Mouse (Mus musculus): ENCODE data around the gene 2610008E11Rik. TPM values are rescaled to one million over a fixed set of nuclear protein-coding genes. Genes with fewer than 3 reads are reported as not detected.
"Not testable (repeated sequence)": the region's sequence is repeated elsewhere in the genome, so short reads cannot be mapped to it uniquely, and the experiment has no call there.

The 2610008E11Rik gene
- polyA plus RNA-seq, 1 experiment from 2014 or later, result 36.4 TPM

GRCm38 (mm10) chr10:79091731-79092130 lies 5.7 kb downstream of the 2610008E11Rik start:
- DNase-seq (ENCODE audit: low spot score), result no peak
- Histone ChIP-seq H3K9me3 (ENCODE audit: control insufficient read depth, low read length) (no peaks in the 10 kb centered on the region; the same call in 1 of the 2 replicates), H3K4me3 (ENCODE audit: low read depth, low read length) (no peak overlapping the region), H3K4me1 (replicated peaks; ENCODE audit: control insufficient read depth, insufficient read depth, low read length) (no peaks in the 10 kb centered on the region), H3K27me3 (ENCODE audit: control insufficient read depth, insufficient read depth, low read length) (no peaks in the 10 kb centered on the region), H3K4me2 (ENCODE audit: low read depth, low read length, severe bottlenecking) (no peak overlapping the region), H3K9ac (ENCODE audit: low read length) (no peak overlapping the region), H3K36me3 (ENCODE audit: control insufficient read depth, insufficient read depth, low read length) (peaks cover 22% of the 10 kb centered on the region), H3K27ac (ENCODE audit: low read depth, low read length) (no peak overlapping the region)
- no peak for ATAC-seq (replicated peaks; ENCODE audit: low FRiP score)

GRCm38 (mm10) chr10:79089000-79089399 lies 8.4 kb downstream of the 2610008E11Rik start:
- ATAC-seq (replicated peaks; ENCODE audit: low FRiP score) (no peak), DNase-seq (ENCODE audit: low spot score) (no peak)
- Histone ChIP-seq H3K4me1 (replicated peaks; ENCODE audit: control insufficient read depth, insufficient read depth, low read length) (no peaks in the 10 kb centered on the region), H3K4me2 (ENCODE audit: low read depth, low read length, severe bottlenecking) (no peak overlapping the region), H3K27ac (ENCODE audit: low read depth, low read length) (no peak overlapping the region), H3K9me3 (ENCODE audit: control insufficient read depth, low read length) (no peaks in the 10 kb centered on the region; the same call in 1 of the 2 replicates), H3K9ac (ENCODE audit: low read length) (no peak overlapping the region), H3K36me3 (ENCODE audit: control insufficient read depth, insufficient read depth, low read length) (peaks cover 27% of the 10 kb centered on the region), H3K27me3 (ENCODE audit: control insufficient read depth, insufficient read depth, low read length) (no peaks in the 10 kb centered on the region), H3K4me3 (ENCODE audit: low read depth, low read length) (no peak overlapping the region)
- 77% methylated on average over 4 of the region's 4 CpGs for WGBS

DNA sequence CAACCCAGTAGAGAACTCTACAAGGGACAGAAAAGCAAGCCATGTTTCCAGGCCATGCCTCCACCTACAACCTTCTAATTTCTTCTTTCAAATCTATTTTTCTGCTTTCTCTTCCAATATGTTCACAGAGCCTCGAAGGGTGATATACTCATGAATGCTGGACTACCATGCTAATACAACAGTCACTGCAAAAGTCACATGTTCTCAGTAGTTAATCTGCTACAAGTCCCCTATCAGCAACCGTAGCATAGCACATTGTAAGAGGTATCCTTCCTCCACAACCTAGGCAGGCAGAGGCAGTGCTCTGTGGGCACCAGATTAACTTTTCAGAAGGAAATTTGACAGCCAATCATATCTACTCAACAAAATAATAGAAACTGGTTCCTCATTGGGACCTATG lies 10.8 kb downstream of the 2610008E11Rik start:
- H3K4me1 ChIP-seq (replicated peaks; ENCODE audit: control insufficient read depth, insufficient read depth, low read length), result no peaks in the 10 kb centered on the region
- 95% methylated on average over 2 of the region's 2 CpGs for WGBS
- H3K4me2 ChIP-seq (ENCODE audit: low read depth, low read length, severe bottlenecking), result no peak overlapping the region
- ATAC-seq (replicated peaks; ENCODE audit: low FRiP score), result no peak
- peaks cover 24% of the 10 kb centered on the region for H3K36me3 ChIP-seq (ENCODE audit: control insufficient read depth, insufficient read depth, low read length)
- no peak overlapping the region for H3K4me3 ChIP-seq (ENCODE audit: low read depth, low read length)
- no peak overlapping the region for H3K27ac ChIP-seq (ENCODE audit: low read depth, low read length)
- H3K9me3 ChIP-seq (ENCODE audit: control insufficient read depth, low read length), result no peaks in the 10 kb centered on the region; the same call in 1 of the 2 replicates
- no peak overlapping the region for H3K9ac ChIP-seq (ENCODE audit: low read length)
- no peak for DNase-seq (ENCODE audit: low spot score)
- no peaks in the 10 kb centered on the region for H3K27me3 ChIP-seq (ENCODE audit: control insufficient read depth, insufficient read depth, low read length)

DNA sequence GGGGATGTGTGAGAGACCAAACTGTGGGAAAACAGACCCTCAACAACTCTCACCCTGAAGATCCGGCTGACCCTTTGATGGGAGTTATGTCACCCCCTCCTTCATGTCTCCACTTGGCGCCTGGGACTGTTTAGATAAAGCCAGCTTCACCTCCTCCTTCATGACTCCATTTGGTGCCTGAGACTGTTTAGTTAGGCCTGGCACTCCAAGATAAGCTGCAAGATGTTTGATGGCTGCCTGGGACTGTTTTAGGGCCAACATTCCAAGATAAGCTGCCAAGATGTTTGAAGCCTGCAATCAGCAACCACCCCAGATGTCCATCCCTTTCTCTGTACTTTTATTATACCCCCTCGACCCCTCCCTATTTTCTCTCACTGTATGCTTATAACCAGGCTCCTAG lies 40.0 kb downstream of the 2610008E11Rik start:
- H3K27ac ChIP-seq (ENCODE audit: low read depth, low read length); ATAC-seq (replicated peaks; ENCODE audit: low FRiP score); H3K27me3 ChIP-seq (ENCODE audit: control insufficient read depth, insufficient read depth, low read length); H3K9me3 ChIP-seq (ENCODE audit: control insufficient read depth, low read length); H3K36me3 ChIP-seq (ENCODE audit: control insufficient read depth, insufficient read depth, low read length); DNase-seq (ENCODE audit: low spot score); H3K4me2 ChIP-seq (ENCODE audit: low read depth, low read length, severe bottlenecking); H3K9ac ChIP-seq (ENCODE audit: low read length); H3K4me3 ChIP-seq (ENCODE audit: low read depth, low read length); H3K4me1 ChIP-seq (replicated peaks; ENCODE audit: control insufficient read depth, insufficient read depth, low read length): not testable (repeated sequence)
- 87% methylated on average over 3 of the region's 3 CpGs for WGBS

- H3K36me3 ChIP-seq (ENCODE audit: control insufficient read depth, insufficient read depth, low read length); H3K27ac ChIP-seq (ENCODE audit: low read depth, low read length); H3K4me3 ChIP-seq (ENCODE audit: low read depth, low read length); H3K27me3 ChIP-seq (ENCODE audit: control insufficient read depth, insufficient read depth, low read length); H3K9ac ChIP-seq (ENCODE audit: low read length); H3K9me3 ChIP-seq (ENCODE audit: control insufficient read depth, low read length); H3K4me2 ChIP-seq (ENCODE audit: low read depth, low read length, severe bottlenecking); DNase-seq (ENCODE audit: low spot score); H3K4me1 ChIP-seq (replicated peaks; ENCODE audit: control insufficient read depth, insufficient read depth, low read length); ATAC-seq (replicated peaks; ENCODE audit: low FRiP score): not testable (repeated sequence)
- WGBS, result 75% methylated on average over 2 of the region's 2 CpGs
These were observed 54.9 kb downstream of the 2610008E11Rik start for GRCm38 (mm10) chr10:79042457-79042856.

DNA sequence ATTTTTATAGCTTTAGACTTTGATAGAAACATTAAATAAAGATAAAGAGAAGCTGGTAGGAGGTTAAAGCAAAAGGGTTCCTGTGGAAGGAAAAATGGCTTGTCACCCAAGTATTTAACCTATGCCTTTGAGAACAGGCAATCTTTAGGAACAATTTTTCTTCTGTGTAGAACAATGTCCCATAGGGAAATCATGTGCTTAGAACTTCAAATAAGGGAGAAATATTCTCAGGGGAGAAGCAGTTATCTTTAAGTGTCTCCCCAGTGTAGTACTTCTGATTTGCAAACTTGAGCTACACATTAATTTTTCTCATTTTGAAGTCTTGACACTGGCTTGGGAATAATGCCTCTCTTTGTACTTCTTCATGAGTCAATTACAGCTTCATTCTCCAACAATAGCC lies 69.0 kb downstream of the 2610008E11Rik start, which contains the start of gene Olfr57:
TSS of gene Olfr57 (plus strand) at position 301 of the 400 bp plus-strand sequence.
- ATAC-seq (replicated peaks; ENCODE audit: low FRiP score), result no peak
- DNase-seq (ENCODE audit: low spot score), result no peak
- Histone ChIP-seq H3K4me1 (replicated peaks; ENCODE audit: control insufficient read depth, insufficient read depth, low read length) (no peaks in the 10 kb centered on the region), H3K27ac (ENCODE audit: low read depth, low read length) (no peak within 1 kb of the TSS), H3K4me2 (ENCODE audit: low read depth, low read length, severe bottlenecking) (no peak within 1 kb of the TSS), H3K9me3 (ENCODE audit: control insufficient read depth, low read length) (no peaks in the 10 kb centered on the region), H3K27me3 (ENCODE audit: control insufficient read depth, insufficient read depth, low read length) (no peaks in the 10 kb centered on the region), H3K4me3 (ENCODE audit: low read depth, low read length) (no peak within 1 kb of the TSS), H3K9ac (ENCODE audit: low read length) (no peak within 1 kb of the TSS), H3K36me3 (ENCODE audit: control insufficient read depth, insufficient read depth, low read length) (no peaks in the 10 kb centered on the region)

Other genes starting within 250 kb of the 2610008E11Rik start
- gene Olfr1356, start 245.4 kb downstream of the 2610008E11Rik start, polyA plus RNA-seq (2014; fragmentation: Nextera tagmentation; extraction: Ambion mirVana), result not detected in 2 replicates
- not detected in 2 replicates for gene Olfr1355, start 222.1 kb downstream of the 2610008E11Rik start, polyA plus RNA-seq (2014; fragmentation: Nextera tagmentation; extraction: Ambion mirVana)
- not detected in 2 replicates for gene Olfr1354, start 184.4 kb downstream of the 2610008E11Rik start, polyA plus RNA-seq (2014; fragmentation: Nextera tagmentation; extraction: Ambion mirVana)
- not detected in 2 replicates for gene Olfr8, start 147.0 kb downstream of the 2610008E11Rik start, polyA plus RNA-seq (2014; fragmentation: Nextera tagmentation; extraction: Ambion mirVana)
- gene Olfr1353, start 134.3 kb downstream of the 2610008E11Rik start, polyA plus RNA-seq (2014; fragmentation: Nextera tagmentation; extraction: Ambion mirVana), result not detected in 2 replicates
- gene Olfr1352, start 116.5 kb downstream of the 2610008E11Rik start, polyA plus RNA-seq (2014; fragmentation: Nextera tagmentation; extraction: Ambion mirVana), result not detected in 2 replicates
- not detected in 2 replicates for gene Olfr1351, start 85.1 kb downstream of the 2610008E11Rik start, polyA plus RNA-seq (2014; fragmentation: Nextera tagmentation; extraction: Ambion mirVana)
- not detected in 2 replicates for gene Olfr57, start 68.9 kb downstream of the 2610008E11Rik start, polyA plus RNA-seq (2014; fragmentation: Nextera tagmentation; extraction: Ambion mirVana)
- not detected in 2 replicates for gene Vmn2r80, start 51.2 kb upstream of the 2610008E11Rik start, polyA plus RNA-seq (2014; fragmentation: Nextera tagmentation; extraction: Ambion mirVana)
- gene Vmn2r81, start 150.1 kb upstream of the 2610008E11Rik start, polyA plus RNA-seq (2014; fragmentation: Nextera tagmentation; extraction: Ambion mirVana), result not detected in 2 replicates

All from forebrain, embryonic 11.5 days (tissue).